Mouse (Mus musculus) small intestine, adult 2 months (tissue): Measurements from ENCODE around the gene Nr1d2. TPM values are rescaled to one million over a fixed set of nuclear protein-coding genes. Genes with fewer than 3 reads are reported as not detected.
"Not testable (repeated sequence)": the region's sequence is repeated elsewhere in the genome, so short reads cannot be mapped to it uniquely, and the experiment has no call there.

Experiments used
- H3K27ac ChIP-seq: fragments of 200-500 bp; 2 replicates; pipeline ENCODE4 v1.5.1; 2012; ENCODE audit warnings: low read depth, low read length, control low read depth, inconsistent platforms; ENCODE audit not compliant: insufficient read depth
- H3K27me3 ChIP-seq: fragments of 200-500 bp; 2 replicates; pipeline ENCODE4 v1.6.1; 2012; ENCODE audit warnings: mild to moderate bottlenecking, moderate library complexity, low read length, inconsistent platforms; ENCODE audit not compliant: control insufficient read depth, insufficient read depth
- H3K36me3 ChIP-seq: fragments of 200-500 bp; 2 replicates; pipeline ENCODE4 v1.6.1; 2012; ENCODE audit warnings: mild to moderate bottlenecking, low read length, control low read depth, inconsistent platforms; ENCODE audit not compliant: control insufficient read depth, insufficient read depth
- H3K4me1 ChIP-seq: fragments of 200-500 bp; 2 replicates; pipeline ENCODE4 v1.6.1; 2012; ENCODE audit warnings: low read length, inconsistent platforms, mixed read lengths; ENCODE audit not compliant: control insufficient read depth, insufficient read depth, insufficient read length
- H3K4me3 ChIP-seq: fragments of 200-500 bp; 2 replicates; pipeline ENCODE4 v1.5.1; 2012; ENCODE audit warnings: low read depth, mild to moderate bottlenecking, control low read depth, inconsistent platforms, low read length, moderate library complexity
- CTCF ChIP-seq: fragments of 200-500 bp; IDR thresholded peaks from 2 replicates; pipeline ENCODE4 v1.5.1; 2012; ENCODE audit warnings: low read depth, mild to moderate bottlenecking, control low read depth, inconsistent platforms, low read length, moderate library complexity, mixed read lengths; ENCODE audit not compliant: insufficient replicate concordance, insufficient read length; ENCODE audit errors: extremely low read depth
- POLR2A ChIP-seq: fragments of 200-500 bp; IDR thresholded peaks from 2 replicates; pipeline ENCODE4 v1.6.1; 2012; ENCODE audit warnings: low read depth, mild to moderate bottlenecking, control low read depth, inconsistent platforms, low read length, moderate library complexity
- WGBS: fragments of 180-500 bp; shearing (Covaris S2); methylation state at CpG from one replicate; pipeline ENCODE4 v1.1.7; 2018; 5-methylcytosine and 5-hydroxymethylcytosine counted together
- polyA plus RNA-seq: library from polyadenylated mRNA; depleted of rRNA; stranded (reverse); fragments of >200 nt; gene quantifications from 2 replicates; pipeline ENCODE4 v1.2.3, GENCODE M21; 2012

The Nr1d2 gene
- polyA plus RNA-seq, 1 experiment, result 11.9 TPM

DNA sequence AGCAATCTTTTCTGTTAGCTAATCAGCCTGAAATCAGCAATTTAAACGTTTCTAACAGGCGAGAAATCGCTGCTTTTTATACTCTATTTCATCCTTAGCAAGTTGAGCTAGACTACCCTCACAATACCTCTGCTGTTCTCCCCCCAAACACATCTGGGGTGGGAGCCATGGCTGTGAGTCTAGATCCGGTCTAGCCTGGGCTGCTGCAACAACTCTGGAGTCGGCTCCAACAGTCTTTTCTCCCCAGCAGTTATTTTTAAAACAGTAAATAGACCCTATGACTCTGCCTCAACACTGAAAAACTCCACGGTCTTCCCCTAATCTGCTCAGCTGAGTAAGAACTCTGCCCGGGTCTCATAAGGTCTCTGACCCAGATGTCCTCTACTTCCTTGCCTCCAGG is 1.2 kb upstream of the Nr1d2 start:
- no peaks in the 10 kb centered on the region for H3K27me3 ChIP-seq
- TF ChIP-seq POLR2A (no peak), CTCF (no peak)
- H3K27ac ChIP-seq, result no peak overlapping the region
- H3K4me3 ChIP-seq, result no peak overlapping the region
- WGBS, result 62% methylated on average over 7 of the region's 7 CpGs
- peaks cover 4% of the 10 kb centered on the region; the same call in 1 of the 2 replicates for H3K4me1 ChIP-seq
- H3K36me3 ChIP-seq, result no peaks in the 10 kb centered on the region

DNA sequence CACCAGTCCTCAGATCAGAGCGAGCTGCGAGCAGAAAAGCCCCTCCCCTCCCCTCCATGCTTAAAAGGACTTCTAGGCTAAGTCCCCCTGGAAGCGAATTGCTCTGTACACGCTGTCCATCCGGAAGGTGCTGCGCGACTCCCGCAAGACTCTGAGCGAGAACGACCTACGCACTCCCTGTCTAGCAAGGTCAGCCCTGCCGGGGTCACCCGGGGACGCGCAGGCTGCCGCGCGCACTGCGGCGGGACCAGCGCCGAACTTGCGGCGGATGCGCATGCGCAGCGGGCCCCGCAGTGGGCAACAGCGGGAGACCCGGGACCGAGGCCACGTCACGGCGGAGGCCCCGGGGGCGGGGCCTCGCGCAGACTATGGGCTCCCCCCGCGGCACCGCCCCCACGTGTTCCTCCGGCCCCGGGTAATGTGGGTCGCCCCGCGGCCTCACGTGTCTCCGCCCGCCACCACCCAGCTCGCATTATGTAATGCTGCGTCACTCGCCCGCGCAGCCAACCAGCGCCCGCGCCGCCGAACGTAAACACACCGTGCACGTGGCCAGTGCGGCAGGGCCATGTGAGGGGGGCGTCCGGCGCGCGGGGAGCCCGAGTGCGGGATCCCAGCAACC is 687 bp downstream of the Nr1d2 start:
- no peaks in the 10 kb centered on the region for H3K36me3 ChIP-seq
- no peaks in the 10 kb centered on the region for H3K27me3 ChIP-seq
- TF ChIP-seq CTCF, result no peak
- no peak; the same call in 1 of the 2 replicates for TF ChIP-seq POLR2A
- H3K27ac ChIP-seq, result peak overlapping the region; percentile 99
- peak overlapping the region; percentile 87 for H3K4me3 ChIP-seq
- WGBS, result under 1% methylated on average over 71 of the region's 71 CpGs
- peaks cover 9% of the 10 kb centered on the region; the same call in 1 of the 2 replicates for H3K4me1 ChIP-seq

DNA sequence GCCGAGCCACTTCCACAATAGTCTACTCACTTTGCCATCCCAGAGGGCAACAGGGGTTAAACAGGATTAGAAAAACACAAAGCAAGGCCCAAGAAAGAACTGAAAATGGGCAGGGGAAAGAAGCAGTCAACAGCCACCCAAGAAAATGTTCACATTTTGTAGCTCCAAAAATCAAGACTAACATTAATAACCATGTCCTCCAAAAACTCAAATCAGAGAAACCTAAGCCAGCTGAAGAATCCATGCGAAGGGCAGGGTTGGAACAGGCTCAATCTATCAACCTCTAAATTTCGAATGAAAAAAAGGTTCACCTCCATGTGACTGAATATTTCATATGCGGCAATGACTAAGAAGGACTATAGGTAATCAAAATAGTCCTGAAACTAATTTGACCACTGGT is 1.5 kb downstream of the Nr1d2 start:
- peak overlapping the region; percentile 92 for H3K27ac ChIP-seq
- no peaks in the 10 kb centered on the region for H3K36me3 ChIP-seq
- H3K27me3 ChIP-seq, result no peaks in the 10 kb centered on the region
- no peak overlapping the region for H3K4me3 ChIP-seq
- TF ChIP-seq CTCF, result no peak
- TF ChIP-seq POLR2A, result no peak
- WGBS, result 61% methylated on average over 4 of the region's 4 CpGs
- H3K4me1 ChIP-seq, result peaks cover 9% of the 10 kb centered on the region; the same call in 1 of the 2 replicates

DNA sequence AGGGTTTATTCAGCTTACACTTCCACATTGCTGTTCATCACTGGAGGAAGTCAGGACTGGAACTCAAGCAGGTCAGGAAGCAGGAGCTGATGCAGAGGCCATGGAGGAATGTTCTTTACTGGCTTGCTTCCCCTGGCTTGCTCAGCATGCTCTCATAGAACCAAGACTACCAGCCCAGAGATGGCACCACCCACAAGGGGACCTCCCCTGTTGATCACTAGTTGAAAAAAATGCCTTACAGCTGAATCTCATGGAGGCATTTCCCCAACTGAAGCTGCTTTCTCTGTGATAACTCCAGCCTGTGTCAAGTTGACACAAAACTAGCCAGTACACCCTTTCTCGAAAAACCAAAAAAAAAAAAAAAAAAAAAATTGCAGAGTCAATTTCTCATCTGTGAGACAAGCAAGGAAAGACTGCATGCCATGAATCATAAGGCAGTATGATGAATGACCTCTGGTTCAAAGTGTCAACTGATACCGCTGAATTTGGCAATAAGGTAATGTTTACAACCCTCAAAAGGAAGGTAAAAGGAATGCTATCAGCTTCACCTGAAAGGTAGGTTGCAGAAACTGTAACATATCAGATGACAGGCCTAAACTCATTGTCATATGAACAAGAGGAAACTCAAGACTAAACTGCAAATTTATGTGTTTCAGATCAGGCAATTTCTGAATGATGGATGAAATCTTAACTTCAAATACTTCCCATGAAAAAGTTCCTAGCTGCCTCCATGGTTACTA is 2.3 kb downstream of the Nr1d2 start:
- H3K27me3 ChIP-seq, H3K36me3 ChIP-seq, H3K4me3 ChIP-seq, H3K4me1 ChIP-seq: not testable (repeated sequence)
- peak overlapping the region; percentile 25 for H3K27ac ChIP-seq
- WGBS, result 22% methylated on average over 2 of the region's 2 CpGs

DNA sequence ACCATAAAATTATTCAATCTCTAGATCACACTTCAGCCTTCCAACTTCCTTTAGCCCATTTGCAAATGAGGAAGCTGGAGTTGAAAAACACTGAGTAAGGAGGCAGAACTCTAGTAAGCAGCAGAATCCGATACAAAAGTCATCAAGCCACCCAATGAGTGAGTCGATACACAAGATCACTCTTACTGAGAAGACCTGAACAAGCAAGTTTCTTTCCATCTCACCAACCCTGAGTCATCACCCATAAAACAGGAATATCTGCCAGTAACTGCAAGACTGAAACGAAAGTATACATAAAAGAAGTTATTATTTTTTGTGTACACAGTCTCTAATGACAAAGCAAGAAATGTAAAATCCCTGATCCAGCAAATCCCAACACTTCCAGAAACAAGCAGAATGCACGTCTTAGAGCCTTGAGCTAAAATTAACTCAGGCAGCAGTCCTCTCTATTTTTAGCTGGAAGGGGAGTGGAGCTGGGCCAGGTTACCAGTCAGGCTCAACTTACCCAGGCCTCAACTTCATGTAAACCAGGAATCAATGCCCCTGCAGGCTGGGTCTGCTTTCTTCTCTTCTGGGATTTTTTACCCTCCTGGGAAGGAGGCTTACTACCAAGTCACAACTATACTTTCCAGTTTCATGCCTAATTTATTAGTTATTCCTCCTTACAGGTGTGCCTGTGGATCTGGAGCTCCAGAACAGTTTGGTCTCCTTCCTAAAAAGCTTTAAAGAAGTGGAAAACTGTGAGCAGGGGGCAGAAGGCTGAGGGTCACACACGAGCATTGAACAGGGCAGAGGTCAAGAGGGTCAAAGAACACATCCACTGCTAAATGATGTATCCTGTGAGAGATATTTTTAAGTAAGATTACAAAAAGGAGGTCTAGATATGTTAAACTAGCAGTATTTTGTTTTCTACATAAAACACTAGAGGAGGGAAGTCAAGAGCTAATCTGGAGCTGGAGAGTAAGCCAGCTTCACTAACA is 4.7 kb downstream of the Nr1d2 start:
- Histone ChIP-seq H3K36me3 (0 out of 2 replicates have a peak, but pooled peaks cover 2% of the 10 kb centered on the region), H3K27ac (peak overlapping the region; percentile 98), H3K4me3 (no peak overlapping the region), H3K27me3 (no peaks in the 10 kb centered on the region), H3K4me1 (peaks cover 9% of the 10 kb centered on the region; the same call in 1 of the 2 replicates)
- 9% methylated on average over 5 of the region's 5 CpGs for WGBS
- TF ChIP-seq CTCF, result no peak
- TF ChIP-seq POLR2A, result no peak

DNA sequence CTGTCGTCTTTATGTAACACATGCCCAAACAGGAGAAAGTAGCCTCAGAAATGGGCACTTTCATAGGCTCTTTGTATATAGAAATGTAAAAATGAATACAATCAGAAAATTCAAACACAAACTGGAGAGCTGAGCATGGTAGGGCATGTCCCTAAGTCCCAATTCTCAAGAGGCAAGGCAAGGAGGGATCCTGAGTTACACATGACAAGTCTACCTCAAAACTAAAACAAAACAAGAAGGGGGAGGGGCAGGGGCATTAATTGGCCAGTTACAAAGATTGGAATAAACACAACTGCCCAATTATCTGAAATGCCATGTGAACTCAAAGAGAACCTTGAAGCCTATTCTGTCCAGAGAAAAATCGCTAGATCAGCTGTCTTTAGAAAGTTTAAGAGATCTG is 5.9 kb downstream of the Nr1d2 start:
- TF ChIP-seq CTCF (no peak), POLR2A (no peak)
- no peak overlapping the region for H3K4me3 ChIP-seq
- H3K36me3 ChIP-seq, result peaks cover 4% of the 10 kb centered on the region; the same call in 1 of the 2 replicates
- H3K4me1 ChIP-seq, result peaks cover 9% of the 10 kb centered on the region; the same call in 1 of the 2 replicates
- H3K27ac ChIP-seq, result 0 out of 2 replicates have a peak overlapping the region, but pooled peaks have one; percentile 16
- no peaks in the 10 kb centered on the region for H3K27me3 ChIP-seq
- 83% methylated on average over 2 of the region's 2 CpGs for WGBS

DNA sequence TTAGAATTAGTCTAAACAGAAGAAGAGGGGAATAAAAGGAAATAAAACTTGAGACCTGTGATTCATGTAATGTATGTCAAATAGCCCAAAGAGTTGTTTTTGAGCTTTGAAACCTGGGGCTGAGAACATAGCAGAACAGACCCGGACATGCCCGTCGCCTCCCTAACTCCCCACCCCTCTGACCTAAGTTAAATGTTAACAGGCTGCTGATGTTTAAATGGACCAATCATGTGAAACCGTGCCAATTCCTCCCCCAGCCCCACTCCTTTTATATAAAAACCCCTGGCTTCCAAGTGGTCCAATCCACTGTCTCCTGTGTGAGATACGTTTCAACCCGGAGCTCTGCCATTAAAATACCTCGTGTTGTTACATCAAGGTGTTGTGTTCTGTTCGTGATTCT is 7.1 kb downstream of the Nr1d2 start:
- not testable (repeated sequence) for H3K27ac ChIP-seq

DNA sequence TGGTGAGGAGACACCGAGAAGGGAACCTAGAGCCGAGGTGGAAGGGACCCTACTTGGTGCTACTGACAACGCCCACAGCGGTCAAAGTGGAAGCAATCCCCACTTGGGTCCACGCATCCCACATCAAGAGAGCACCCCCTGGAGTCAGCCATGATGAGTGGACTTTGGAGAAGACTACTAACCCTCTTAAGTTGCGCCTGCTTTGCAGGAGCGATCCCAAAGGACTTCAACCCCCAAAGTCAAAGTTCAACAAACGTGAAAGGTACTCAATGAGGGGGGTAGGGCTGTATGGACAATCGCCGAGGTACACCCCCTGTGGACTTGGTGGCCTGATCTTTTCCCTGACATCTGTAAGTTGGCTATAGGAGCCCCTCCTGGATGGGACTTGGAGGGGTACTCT is 9.2 kb downstream of the Nr1d2 start:
- not testable (repeated sequence) for H3K27me3 ChIP-seq, H3K27ac ChIP-seq, H3K4me3 ChIP-seq, H3K4me1 ChIP-seq, H3K36me3 ChIP-seq
- 89% methylated on average over 10 of the region's 10 CpGs for WGBS

More for the DNA sequence above, 7.1 kb downstream of the Nr1d2 start:
- H3K36me3 ChIP-seq, H3K4me1 ChIP-seq, H3K27me3 ChIP-seq, H3K4me3 ChIP-seq: not testable (repeated sequence)
- WGBS, result 96% methylated on average over 8 of the region's 8 CpGs

DNA sequence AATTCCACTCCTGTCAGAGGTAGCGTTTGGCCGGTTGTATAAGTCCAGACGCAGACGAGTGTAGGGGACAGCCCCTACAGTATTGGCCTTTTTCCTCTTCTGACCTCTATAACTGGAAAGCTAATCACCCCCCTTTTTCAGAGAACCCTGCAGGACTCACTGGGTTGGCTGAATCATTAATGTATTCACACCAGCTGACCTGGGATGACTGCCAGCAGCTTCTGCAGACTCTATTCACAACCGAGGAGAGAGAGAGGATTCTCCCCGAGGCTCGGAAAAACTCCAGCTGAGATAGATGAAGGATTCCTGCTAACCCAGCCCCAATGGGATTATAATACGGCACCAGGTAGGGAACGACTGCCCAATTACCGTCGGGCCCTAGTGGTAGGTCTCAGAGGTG is 12.7 kb downstream of the Nr1d2 start:
- H3K27me3 ChIP-seq, H3K4me1 ChIP-seq, H3K27ac ChIP-seq, H3K36me3 ChIP-seq, H3K4me3 ChIP-seq: not testable (repeated sequence)
- WGBS, result 83% methylated on average over 11 of the region's 11 CpGs

DNA sequence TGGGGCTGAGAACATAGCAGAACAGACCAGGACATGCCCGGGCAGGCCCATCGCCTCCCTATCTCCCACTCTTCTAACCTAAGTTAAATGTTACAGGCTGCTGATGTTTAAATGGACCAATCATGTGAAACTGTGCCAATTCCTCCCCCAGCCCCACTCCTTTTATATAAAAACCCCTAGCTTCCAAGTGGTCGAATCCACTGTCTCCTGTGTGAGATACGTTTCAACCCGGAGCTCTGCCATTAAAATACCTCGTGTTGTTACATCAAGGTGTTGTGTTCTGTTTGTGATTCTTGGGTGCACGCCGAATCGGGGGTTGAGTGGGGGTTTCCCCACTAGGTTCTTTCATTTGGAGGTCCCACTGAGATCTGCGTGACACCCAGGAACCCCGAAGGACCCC is 13.5 kb downstream of the Nr1d2 start:
- not testable (repeated sequence) for H3K36me3 ChIP-seq, H3K27me3 ChIP-seq, H3K4me1 ChIP-seq, H3K27ac ChIP-seq, H3K4me3 ChIP-seq
- WGBS, result 97% methylated on average over 11 of the region's 11 CpGs
